Mouse (Mus musculus) heart, embryonic 16.5 days (tissue): ENCODE data around the gene Gpr65. TPM values are rescaled to one million over a fixed set of nuclear protein-coding genes. Genes with fewer than 3 reads are reported as not detected.

Experiments
- ATAC-seq: fragments of 200-750 bp; cut with Nextera tagmentation; replicated peaks from 2 replicates; pipeline ENCODE4 v1.8.0; 2017; ENCODE audit warnings: moderate number of reproducible peaks; ENCODE audit not compliant: insufficient read depth, low FRiP score; ENCODE audit errors: extremely low read depth
- H3K27ac ChIP-seq: fragments of 300-500 bp; sonication (generic); 2 replicates; pipeline ENCODE4 v1.5.1; 2014; ENCODE audit warnings: mild to moderate bottlenecking, low read length, control low read depth, moderate library complexity
- H3K27me3 ChIP-seq: fragments of 300-500 bp; sonication (generic); 2 replicates; pipeline ENCODE4 v1.6.1; 2014; ENCODE audit warnings: low read length, mixed read lengths; ENCODE audit not compliant: control insufficient read depth, insufficient read depth
- H3K36me3 ChIP-seq: fragments of 300-500 bp; sonication (generic); 2 replicates; pipeline ENCODE4 v1.6.1; 2014; ENCODE audit not compliant: control insufficient read depth, insufficient read depth
- H3K4me1 ChIP-seq: fragments of 300-500 bp; sonication (generic); 2 replicates; pipeline ENCODE4 v1.6.1; 2014; ENCODE audit warnings: low read length, mixed read lengths; ENCODE audit not compliant: control insufficient read depth, insufficient read depth
- H3K4me2 ChIP-seq: fragments of 300-500 bp; sonication (generic); 2 replicates; pipeline ENCODE4 v1.6.1; 2014; ENCODE audit warnings: low read depth, mild to moderate bottlenecking, control low read depth, low read length
- H3K4me3 ChIP-seq: fragments of 300-500 bp; sonication (generic); 2 replicates; pipeline ENCODE4 v1.5.1; 2014; ENCODE audit warnings: mild to moderate bottlenecking, control low read depth, low read length
- H3K9ac ChIP-seq: fragments of 300-500 bp; sonication (generic); 2 replicates; pipeline ENCODE4 v1.6.1; 2014; ENCODE audit warnings: low read length, control low read depth
- H3K9me3 ChIP-seq: fragments of 300-500 bp; sonication (generic); replicated peaks from 2 replicates; pipeline ENCODE4 v1.6.1; 2016; ENCODE audit warnings: low read length; ENCODE audit not compliant: control insufficient read depth
- WGBS: fragments of 180-500 bp; shearing (Covaris S2); extraction: QIAGEN DNeasy Blood & Tissue Kit; methylation state at CpG from one replicate; pipeline ENCODE4 v1.1.7; 2014; 5-methylcytosine and 5-hydroxymethylcytosine counted together
- polyA plus RNA-seq: library from polyadenylated mRNA; unstranded; fragments of >200 nt; fragmentation: Nextera tagmentation; extraction: Ambion mirVana; gene quantifications from 2 replicates; pipeline ENCODE4 v1.2.1, GENCODE M21; 2015

Gene Gpr65
- polyA plus RNA-seq, 1 experiment from 2014 or later = 3.9 TPM

DNA sequence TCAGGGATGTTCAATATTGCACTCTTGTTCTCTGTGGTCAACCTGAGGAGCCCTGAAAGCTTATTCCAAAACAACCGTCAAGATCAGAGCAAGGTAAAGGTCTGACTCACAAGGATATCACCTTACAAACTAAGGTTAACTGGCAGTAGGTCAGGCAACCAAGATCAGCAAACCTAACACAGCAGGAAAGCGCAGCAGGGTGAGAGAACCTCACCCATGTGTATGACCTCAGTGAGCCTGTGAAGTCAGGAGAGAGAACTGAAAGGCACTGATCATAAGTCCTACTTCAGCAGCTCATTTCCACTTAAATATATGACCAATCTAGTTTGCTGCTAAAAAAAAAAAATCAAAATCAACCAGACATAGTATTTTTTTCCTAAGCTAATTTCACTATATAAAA lies 16.0 kb upstream of the Gpr65 start:
- no peak overlapping the region for H3K27ac ChIP-seq
- H3K4me3 ChIP-seq = no peak overlapping the region
- H3K9me3 ChIP-seq = no peaks in the 10 kb centered on the region
- peaks cover under 1% of the 10 kb centered on the region for H3K4me1 ChIP-seq
- no peaks in the 10 kb centered on the region for H3K27me3 ChIP-seq
- ATAC-seq = no peak
- no peak overlapping the region for H3K9ac ChIP-seq
- 78% methylated on average over 2 of the region's 2 CpGs for WGBS
- peaks cover 7% of the 10 kb centered on the region; the same call in 1 of the 2 replicates for H3K36me3 ChIP-seq
- H3K4me2 ChIP-seq = no peak overlapping the region

DNA sequence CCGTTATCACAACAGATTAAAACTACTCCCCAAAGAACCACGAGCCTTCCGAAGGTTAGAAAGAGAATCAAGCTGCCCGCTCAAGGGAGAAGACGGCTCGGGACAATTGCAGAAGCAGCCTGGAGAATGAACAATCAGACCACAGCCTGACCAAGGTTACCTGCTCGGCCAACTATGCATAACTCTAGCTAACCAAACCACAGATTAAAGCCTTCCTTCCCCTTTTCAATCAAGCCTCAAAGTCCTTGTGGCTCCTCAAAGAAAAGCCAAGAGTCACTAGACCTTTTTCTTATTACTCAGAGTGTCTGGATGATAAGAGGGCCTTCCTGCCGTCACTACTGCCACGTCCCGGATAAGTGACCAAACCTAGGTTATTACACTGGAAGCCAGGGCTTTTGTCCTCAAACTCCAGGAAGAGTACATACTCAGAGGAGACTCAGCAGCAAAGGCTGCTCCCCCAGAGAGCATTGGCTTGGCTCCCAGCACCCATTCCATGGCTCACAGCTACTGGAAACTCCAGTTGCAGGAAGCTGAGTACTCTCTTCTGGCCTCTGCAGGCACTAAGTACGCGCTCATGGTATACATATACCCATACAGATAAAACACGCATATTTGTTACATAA lies 13.0 kb upstream of the Gpr65 start:
- Histone ChIP-seq H3K4me2 (no peak overlapping the region), H3K4me1 (peaks cover 8% of the 10 kb centered on the region), H3K9me3 (no peaks in the 10 kb centered on the region), H3K27me3 (no peaks in the 10 kb centered on the region), H3K4me3 (no peak overlapping the region), H3K27ac (no peak overlapping the region), H3K36me3 (peaks cover 2% of the 10 kb centered on the region; the same call in 1 of the 2 replicates), H3K9ac (no peak overlapping the region)
- no peak for ATAC-seq
- 75% methylated on average over 13 of the region's 13 CpGs for WGBS

DNA sequence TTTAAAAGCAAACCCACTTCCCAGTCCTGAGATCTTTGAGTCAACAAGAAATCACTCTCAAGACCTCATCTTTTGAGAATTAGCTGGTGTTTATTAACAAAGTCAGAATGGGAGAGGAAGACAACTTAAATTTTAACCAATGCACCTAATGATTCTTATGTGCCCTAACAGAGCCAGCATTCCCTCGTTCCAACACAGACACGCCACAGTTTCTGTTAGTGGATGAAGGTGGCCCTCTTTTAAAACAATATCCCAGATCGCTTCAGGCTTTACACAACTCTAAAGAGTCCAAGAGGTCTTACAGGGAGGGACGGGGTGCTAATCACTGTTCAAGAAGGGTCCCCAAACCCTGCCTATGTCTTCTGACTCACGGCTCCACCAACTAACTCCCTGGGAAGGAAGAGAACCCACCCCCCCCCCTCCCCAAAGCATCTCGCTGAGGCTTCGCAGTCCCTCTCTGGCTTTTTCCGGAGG lies 10.0 kb upstream of the Gpr65 start:
- 1% methylated on average over 8 of the region's 8 CpGs for whole genome bisulfite sequencing
- peaks cover 2% of the 10 kb centered on the region; the same call in 1 of the 2 replicates for H3K36me3 ChIP-seq
- ATAC-seq = no peak; the same call in 1 of the 2 replicates
- peak overlapping the region; percentile 96 for H3K4me3 ChIP-seq
- peak overlapping the region; percentile 97 for H3K27ac ChIP-seq
- H3K9me3 ChIP-seq = no peaks in the 10 kb centered on the region
- no peaks in the 10 kb centered on the region for H3K27me3 ChIP-seq
- peak overlapping the region; percentile 72 for H3K4me2 ChIP-seq
- peak overlapping the region; percentile 99 for H3K9ac ChIP-seq
- H3K4me1 ChIP-seq = peaks cover 8% of the 10 kb centered on the region

DNA sequence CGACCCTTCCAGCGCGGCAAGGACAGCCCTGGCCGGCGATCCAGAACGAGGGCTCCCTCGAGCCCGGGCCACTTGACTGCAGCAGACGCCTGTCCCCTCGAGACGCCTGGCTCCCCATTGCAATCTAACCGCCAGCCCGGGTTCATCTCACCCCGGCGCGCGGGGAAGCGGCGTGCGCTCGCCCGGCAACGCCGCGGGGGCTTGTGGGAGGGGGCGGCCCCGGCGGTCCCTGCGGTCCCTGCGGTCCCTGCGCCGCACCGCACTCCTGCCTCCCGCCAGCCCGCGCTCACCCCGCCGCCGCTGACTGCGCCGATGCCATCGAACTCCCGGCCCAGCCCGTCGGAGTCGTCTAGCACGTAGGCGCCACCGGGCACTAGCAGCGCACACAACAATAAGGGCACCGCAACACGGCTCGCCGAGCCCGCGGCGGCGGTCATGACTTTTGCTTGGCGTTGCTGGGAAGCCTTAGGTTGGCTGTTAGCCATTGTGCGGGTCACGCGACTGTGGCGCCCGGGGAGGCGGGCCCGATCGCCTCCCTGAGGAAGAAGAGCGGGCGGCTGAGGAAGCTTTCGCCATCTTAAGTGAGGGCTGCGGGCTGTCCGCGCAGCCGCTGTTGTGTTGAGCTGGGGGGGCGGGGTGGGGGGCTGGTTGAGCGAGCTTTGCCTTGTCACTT lies 9.5 kb upstream of the Gpr65 start, which contains the start of gene Galc:
Gene Galc (minus strand): TSS at position 615 of the 673 bp plus-strand sequence.
- peak within 1 kb of the TSS; percentile 99 for H3K9ac ChIP-seq
- ATAC-seq = peak; percentile 92
- H3K27ac ChIP-seq = peak within 1 kb of the TSS; percentile 97
- no peaks in the 10 kb centered on the region for H3K9me3 ChIP-seq
- H3K4me3 ChIP-seq = peak within 1 kb of the TSS; percentile 96
- no peaks in the 10 kb centered on the region for H3K36me3 ChIP-seq
- no peaks in the 10 kb centered on the region for H3K27me3 ChIP-seq
- peak within 1 kb of the TSS; percentile 72 for H3K4me2 ChIP-seq
- peaks cover 8% of the 10 kb centered on the region for H3K4me1 ChIP-seq
- 0% methylated on average over 76 of the region's 76 CpGs for WGBS

DNA sequence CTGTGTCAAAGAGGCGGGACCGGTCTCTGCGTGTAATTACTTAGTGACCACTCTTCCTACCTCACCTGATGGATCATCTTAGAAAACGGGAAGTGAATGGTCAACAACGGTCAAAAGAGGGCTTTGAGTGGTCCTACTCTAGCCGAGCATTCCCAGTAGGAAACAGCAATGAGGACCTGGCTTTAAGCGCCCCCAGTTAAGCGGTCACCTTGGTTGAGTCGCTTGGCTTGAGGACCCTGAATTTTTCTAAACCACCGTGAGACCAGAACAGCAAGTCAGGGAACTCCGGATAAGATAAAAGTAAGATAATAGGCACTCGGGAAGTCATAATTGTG lies 8.9 kb upstream of the Gpr65 start:
- H3K27ac ChIP-seq = peak overlapping the region; percentile 97
- H3K9me3 ChIP-seq = no peaks in the 10 kb centered on the region
- ATAC-seq = no peak
- H3K27me3 ChIP-seq = no peaks in the 10 kb centered on the region
- H3K4me1 ChIP-seq = peaks cover 8% of the 10 kb centered on the region
- peak overlapping the region; percentile 99 for H3K9ac ChIP-seq
- H3K4me3 ChIP-seq = peak overlapping the region; percentile 96
- H3K4me2 ChIP-seq = peak overlapping the region; percentile 72
- WGBS = under 1% methylated on average over 12 of the region's 12 CpGs
- H3K36me3 ChIP-seq = no peaks in the 10 kb centered on the region

DNA sequence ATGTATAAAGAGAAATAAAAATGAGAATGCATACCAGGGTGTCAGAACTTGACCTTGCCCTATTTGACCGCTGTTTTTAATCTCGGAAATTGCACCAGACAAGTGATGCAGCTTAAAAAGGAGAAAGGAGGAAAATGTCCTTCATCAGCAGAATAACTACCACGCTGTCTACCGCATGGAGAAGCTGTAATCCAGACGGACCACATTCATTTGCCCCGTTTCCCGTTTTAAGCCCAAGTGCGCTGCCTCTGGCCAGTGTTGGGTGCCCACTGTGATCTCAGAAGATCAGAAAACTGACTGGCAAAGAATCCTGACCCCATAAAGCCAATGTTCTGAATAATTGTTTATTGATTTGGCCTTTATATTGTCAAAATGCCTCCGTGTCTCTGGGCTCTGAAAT lies 2.7 kb upstream of the Gpr65 start:
- Histone ChIP-seq H3K27ac (no peak overlapping the region), H3K27me3 (no peaks in the 10 kb centered on the region), H3K9me3 (no peaks in the 10 kb centered on the region), H3K36me3 (no peaks in the 10 kb centered on the region), H3K4me1 (no peaks in the 10 kb centered on the region), H3K4me3 (no peak overlapping the region), H3K4me2 (no peak overlapping the region), H3K9ac (no peak overlapping the region)
- 81% methylated on average over 9 of the region's 9 CpGs for WGBS
- no peak for ATAC-seq

DNA sequence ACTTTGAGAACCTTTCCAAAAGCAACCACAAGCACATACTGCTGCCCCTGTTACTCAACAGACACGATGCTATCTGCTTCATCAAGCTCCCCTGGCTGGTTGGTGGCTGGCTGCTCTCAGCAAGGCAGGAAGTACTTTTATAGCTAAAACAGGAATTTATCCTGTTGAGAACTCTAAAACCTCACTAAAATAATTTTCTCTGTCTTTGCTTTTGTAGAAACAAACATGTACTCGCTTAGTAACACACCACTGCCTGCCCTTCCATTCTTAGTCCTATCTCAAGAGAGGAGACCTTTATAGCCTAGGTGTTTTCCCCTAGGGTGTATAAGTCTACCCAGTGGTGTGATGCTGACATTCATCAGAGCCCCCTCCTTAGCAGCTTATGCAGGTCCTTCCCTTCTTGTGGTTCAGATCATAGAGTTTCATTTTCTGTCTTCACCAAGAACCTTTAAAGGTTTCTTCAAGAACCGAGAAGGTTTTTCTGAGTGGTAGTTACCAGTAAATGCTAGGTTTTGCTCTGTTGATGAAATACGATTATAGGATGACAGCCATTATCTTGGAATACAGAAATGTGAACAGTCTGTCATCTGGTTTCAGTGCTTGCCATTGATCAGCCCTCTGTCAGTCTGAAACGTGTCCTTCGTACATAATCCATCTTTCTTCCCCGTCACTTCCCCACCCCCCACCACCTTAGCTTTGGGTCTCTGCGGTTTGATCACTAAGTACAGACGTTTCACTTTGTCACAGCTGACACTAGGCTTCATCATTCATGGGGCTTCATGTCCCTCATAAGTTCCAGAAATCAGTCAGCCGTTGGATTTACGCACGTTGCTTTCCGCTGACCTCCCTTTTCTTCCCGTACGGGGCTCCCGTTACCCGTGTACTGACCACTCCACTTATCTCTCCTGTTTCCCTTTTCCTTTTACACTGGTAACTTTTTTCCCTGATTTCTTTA lies 1.6 kb downstream of the Gpr65 start:
- WGBS = 43% methylated on average over 17 of the region's 17 CpGs
- H3K4me3 ChIP-seq = peak overlapping the region; percentile 38
- no peaks in the 10 kb centered on the region for H3K4me1 ChIP-seq
- H3K27me3 ChIP-seq = no peaks in the 10 kb centered on the region
- peak overlapping the region; percentile 51 for H3K27ac ChIP-seq
- H3K9me3 ChIP-seq = no peaks in the 10 kb centered on the region
- H3K4me2 ChIP-seq = peak overlapping the region; percentile 54
- ATAC-seq = peak; percentile 67
- no peak overlapping the region for H3K9ac ChIP-seq
- H3K36me3 ChIP-seq = no peaks in the 10 kb centered on the region

DNA sequence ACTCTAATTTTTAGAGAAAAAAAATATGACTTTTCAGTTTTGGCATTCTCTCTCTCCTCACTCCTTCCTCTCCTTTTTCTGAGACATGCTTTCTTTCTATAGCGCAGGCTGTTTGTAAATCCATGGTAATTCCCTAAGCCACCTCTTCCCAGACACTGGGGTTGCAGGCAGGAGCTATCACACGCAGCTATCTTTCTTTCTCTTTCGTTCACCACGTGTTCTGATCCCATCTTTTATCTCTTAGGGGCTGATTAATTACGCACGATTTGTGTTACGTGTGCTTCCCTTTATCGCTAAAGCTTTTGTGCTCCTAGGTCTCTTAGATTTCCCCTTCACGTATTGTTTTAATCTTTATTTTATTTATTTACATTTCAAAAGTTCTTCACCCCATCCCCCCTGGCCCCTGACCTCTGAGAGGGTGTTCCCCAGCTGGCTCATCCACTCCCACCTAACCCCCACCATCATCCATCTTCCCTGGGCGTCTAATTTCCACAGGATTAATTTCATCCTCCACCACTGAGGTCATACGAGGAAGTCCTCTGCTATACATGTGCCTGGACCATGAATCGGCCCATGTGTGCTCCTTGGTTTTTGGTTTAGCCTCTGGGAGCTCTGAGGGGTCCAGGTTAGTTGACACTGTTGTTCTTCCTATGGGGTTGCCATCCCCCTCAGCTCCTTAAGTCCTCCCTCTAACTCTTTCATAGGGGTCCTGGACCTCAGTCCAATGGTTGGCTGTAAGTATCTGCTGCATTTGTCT lies 2.6 kb downstream of the Gpr65 start:
- H3K4me1 ChIP-seq = no peaks in the 10 kb centered on the region
- H3K27ac ChIP-seq = no peak overlapping the region
- H3K9ac ChIP-seq = no peak overlapping the region
- H3K9me3 ChIP-seq = no peaks in the 10 kb centered on the region
- 58% methylated on average over 12 of the region's 12 CpGs for WGBS
- H3K27me3 ChIP-seq = no peaks in the 10 kb centered on the region
- no peaks in the 10 kb centered on the region for H3K36me3 ChIP-seq
- peak overlapping the region; percentile 38 for H3K4me3 ChIP-seq
- peak overlapping the region; percentile 54 for H3K4me2 ChIP-seq
- ATAC-seq = no peak
